Mouse (Mus musculus): ENCODE results near the gene Col5a1. TPM values are rescaled to one million over a fixed set of nuclear protein-coding genes. Genes with fewer than 3 reads are reported as not detected.

Col5a1 gene
- total and polyA plus RNA-seq, 3 experiments = 31.1 to 75.5 TPM; not detected in 1

GRCm38 (mm10) chr2:27858348-27858903, 27.8 kb upstream of the Col5a1 start:
- Histone ChIP-seq H3K36me3 (ENCODE audit: control insufficient read depth in 1 of 2, insufficient read depth in 2 of 2, low read length in 2 of 2) (no peaks in the 10 kb centered on the region), H3K79me2 (ENCODE audit: control insufficient read depth, insufficient read depth, low read length, poor library complexity) (no peaks in the 10 kb centered on the region), H3K9ac (ENCODE audit: control insufficient read depth, low read depth, low read length, poor library complexity, severe bottlenecking) (no peak overlapping the region), H3K4me1 (ENCODE audit: control insufficient read depth in 1 of 2, insufficient read depth in 2 of 2, low read length in 2 of 2) (no peaks in the 10 kb centered on the region), H3K27me3 (ENCODE audit: control insufficient read depth in 1 of 2, insufficient read depth in 2 of 2, low read length in 2 of 2) (peaks cover 9 to 17% of the 10 kb centered on the region in 2 experiments), H3K4me3 (ENCODE audit: control insufficient read depth in 1 of 2, insufficient read depth in 1 of 2, low read depth in 2 of 2, low read length in 2 of 2) (no peak overlapping the region), H3K9me3 (replicated peaks; ENCODE audit: insufficient read depth, low read length) (no peaks in the 10 kb centered on the region), H3K27ac (ENCODE audit: control insufficient read depth, low read depth, low read length) (no peak overlapping the region)
- DNase-seq (ENCODE audit: low read depth, low spot score) = no peak
- TF ChIP-seq KAT2A (conservative IDR thresholded peaks at IDR 0.05; ENCODE audit: low read depth, low read length) (no peak), TAL1 (IDR thresholded peaks at IDR 0.05; ENCODE audit: low read length) (no peak), ZMIZ1 (IDR thresholded peaks at IDR 0.05; ENCODE audit: low read depth, low read length) (no peak), JUND (IDR thresholded peaks at IDR 0.05; ENCODE audit: low read depth, low read length) (no peak), ZC3H11A (IDR thresholded peaks at IDR 0.05; ENCODE audit: low read depth, low read length) (no peak), NRF1 (IDR thresholded peaks at IDR 0.05; ENCODE audit: insufficient read depth, low read depth, low read length, poor library complexity, severe bottlenecking) (no peak), USF2 (IDR thresholded peaks at IDR 0.05; ENCODE audit: borderline replicate concordance in 1 of 2, insufficient read depth in 1 of 2, low read depth in 1 of 2, low read length in 2 of 2) (no peak), ETS1 (IDR thresholded peaks at IDR 0.05; ENCODE audit: low read depth, low read length) (no peak), GATA1 (IDR thresholded peaks at IDR 0.05; ENCODE audit: low read depth, low read length) (no peak), ELF1 (IDR thresholded peaks at IDR 0.05; ENCODE audit: low read depth, low read length) (no peak)

DNA sequence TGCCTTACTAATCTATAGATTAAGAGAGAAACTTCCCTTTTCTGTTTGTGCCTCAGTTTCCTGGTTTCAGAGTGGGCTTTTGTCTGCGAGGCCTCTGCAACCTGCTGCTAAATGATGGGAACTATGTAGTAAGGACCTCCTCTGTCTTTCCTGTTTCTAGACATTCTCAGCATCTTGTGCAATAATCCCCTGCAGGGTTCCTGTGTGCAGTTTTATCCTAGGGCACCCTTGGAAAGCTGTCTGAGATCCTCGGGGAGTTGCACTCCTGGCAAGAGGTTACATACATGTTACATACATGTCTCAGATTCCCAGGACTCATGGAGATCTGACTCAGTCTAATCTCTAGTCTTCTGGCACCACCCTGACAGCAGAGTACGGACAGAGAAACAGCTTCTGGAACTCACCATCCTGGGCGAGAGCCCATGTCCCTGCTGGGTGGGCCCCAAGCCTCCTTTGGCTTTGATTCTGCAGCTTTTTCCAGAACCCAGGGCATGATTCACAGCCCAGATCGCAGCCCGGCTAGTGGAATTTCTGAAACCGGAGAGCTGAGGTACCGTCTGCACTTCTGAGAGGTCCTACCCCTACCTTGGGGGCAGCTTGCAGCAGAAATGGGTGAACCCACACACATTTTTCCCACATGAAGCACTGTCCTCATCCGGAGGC, 24.5 kb upstream of the Col5a1 start:
- TF ChIP-seq TBP (IDR thresholded peaks at IDR 0.05; ENCODE audit: low read depth, low read length) = no peak
- no peak for TF ChIP-seq MYC (IDR thresholded peaks at IDR 0.05; ENCODE audit: low read depth, low read length)
- no peak for TF ChIP-seq MEF2A (IDR thresholded peaks at IDR 0.05; ENCODE audit: extremely low read depth, insufficient replicate concordance, low read depth, low read length, poor library complexity, severe bottlenecking)
- no peak for TF ChIP-seq HCFC1 (IDR thresholded peaks at IDR 0.05; ENCODE audit: low read depth, low read length)
- no peak for TF ChIP-seq TCF12 (IDR thresholded peaks at IDR 0.05; ENCODE audit: low read depth, low read length)
- TF ChIP-seq SIN3A (IDR thresholded peaks at IDR 0.05; ENCODE audit: low read length) = no peak
- no peak for TF ChIP-seq NRF1 (IDR thresholded peaks at IDR 0.05; ENCODE audit: insufficient read depth, low read depth, low read length, poor library complexity, severe bottlenecking)
- TF ChIP-seq RAD21 (IDR thresholded peaks at IDR 0.05; ENCODE audit: low read depth, low read length) = no peak
- TF ChIP-seq KAT2A (conservative IDR thresholded peaks at IDR 0.05; ENCODE audit: low read depth, low read length) = no peak
- no peak for TF ChIP-seq MAZ (IDR thresholded peaks at IDR 0.05; ENCODE audit: low read depth, low read length)
- TF ChIP-seq POLR2AphosphoS2 (IDR thresholded peaks at IDR 0.05; ENCODE audit: low read length) = no peak
- no peak for TF ChIP-seq RCOR1 (IDR thresholded peaks at IDR 0.05; ENCODE audit: low read depth, low read length)
- TF ChIP-seq MYB (IDR thresholded peaks at IDR 0.05; ENCODE audit: low read depth, low read length) = no peak
- TF ChIP-seq ZNF384 (IDR thresholded peaks at IDR 0.05; ENCODE audit: low read depth, low read length) = no peak
- TF ChIP-seq EP300 (IDR thresholded peaks at IDR 0.05; ENCODE audit: low read depth in 1 of 2, low read length in 2 of 2) = no peak
- TF ChIP-seq MAFK (IDR thresholded peaks at IDR 0.05; ENCODE audit: borderline replicate concordance, low read depth, low read length) = no peak
- no peak for TF ChIP-seq ELF1 (IDR thresholded peaks at IDR 0.05; ENCODE audit: low read depth, low read length)
- TF ChIP-seq GATA1 (IDR thresholded peaks at IDR 0.05; ENCODE audit: low read depth, low read length) = no peak
- TF ChIP-seq NELFE (IDR thresholded peaks at IDR 0.05; ENCODE audit: low read depth, low read length) = no peak
- no peaks in the 10 kb centered on the region for H3K79me2 ChIP-seq (ENCODE audit: control insufficient read depth, insufficient read depth, low read length, poor library complexity)
- peaks cover 3 to 8% of the 10 kb centered on the region in 2 experiments for H3K27me3 ChIP-seq (ENCODE audit: control insufficient read depth in 1 of 2, insufficient read depth in 2 of 2, low read length in 2 of 2)
- no peaks in the 10 kb centered on the region for H3K9me3 ChIP-seq (replicated peaks; ENCODE audit: insufficient read depth, low read length)
- no peak overlapping the region for H3K4me3 ChIP-seq (ENCODE audit: control insufficient read depth in 1 of 2, insufficient read depth in 1 of 2, low read depth in 2 of 2, low read length in 2 of 2)
- no peaks in the 10 kb centered on the region for H3K36me3 ChIP-seq (ENCODE audit: control insufficient read depth in 1 of 2, insufficient read depth in 2 of 2, low read length in 2 of 2)
- no peaks in the 10 kb centered on the region for H3K4me1 ChIP-seq (ENCODE audit: control insufficient read depth in 1 of 2, insufficient read depth in 2 of 2, low read length in 2 of 2)
- DNase-seq (ENCODE audit: low read depth, low spot score) = no peak
- no peak overlapping the region for H3K27ac ChIP-seq (ENCODE audit: control insufficient read depth, low read depth, low read length)
- no peak overlapping the region for H3K9ac ChIP-seq (ENCODE audit: control insufficient read depth, low read depth, low read length, poor library complexity, severe bottlenecking)
